Comparison of ENCODE assay signal across 28 mouse cellular contexts in genomic region chr11:39899644-39900225, GRCm38 (mm10).
A peak's percentile ranks its signal among the peaks of the same experiment; 100 is the strongest.
DNase-seq lines count a peak whose midpoint lies in the region; ATAC-seq and TF ChIP-seq lines count a peak whose summit lies in the region.
"Had no signal": no experiment of that assay in that cellular context is flagged by ENCODE, and none has a peak within 500 bp of the region (broad histone marks: within the 10 kb centered on the region; RNA-seq: fewer than 3 reads in every experiment).

No protein-coding gene starts in this region.

- H3K27me3 ChIP-seq in midbrain, embryonic 12.5 days = no peaks in the 10 kb centered on the region
- H3K27me3 ChIP-seq in midbrain, embryonic 15.5 days (replicated peaks) = no peaks in the 10 kb centered on the region
- no peaks in the 10 kb centered on the region for H3K27me3 ChIP-seq in forebrain, embryonic 16.5 days (replicated peaks; ENCODE audit: control insufficient read depth, insufficient read depth, low read length)
- H3K27me3 ChIP-seq in neural tube, embryonic 13.5 days = no peaks in the 10 kb centered on the region
- H3K27me3 ChIP-seq: heart, embryonic 15.5 days; liver, embryonic 15.5 days; lung, embryonic 15.5 days; megakaryocyte, embryonic 14.5 days had no signal

- no peaks in the 10 kb centered on the region for H3K9me3 ChIP-seq in midbrain, embryonic 12.5 days
- H3K9me3 ChIP-seq in midbrain, embryonic 15.5 days = no peaks in the 10 kb centered on the region
- H3K9me3 ChIP-seq in forebrain, embryonic 16.5 days (ENCODE audit: control insufficient read depth, low read length) = no peaks in the 10 kb centered on the region
- no peaks in the 10 kb centered on the region for H3K9me3 ChIP-seq in neural tube, embryonic 13.5 days
- H3K9me3 ChIP-seq: heart, embryonic 15.5 days; limb, embryonic 10.5 days; liver, embryonic 15.5 days; lung, embryonic 15.5 days; megakaryocyte, embryonic 14.5 days had no signal

- H3K4me3 ChIP-seq in midbrain, embryonic 12.5 days = no peak overlapping the region
- H3K4me3 ChIP-seq in midbrain, embryonic 15.5 days = no peak overlapping the region
- no peak overlapping the region for H3K4me3 ChIP-seq in forebrain, embryonic 16.5 days (replicated peaks; ENCODE audit: low read length)
- H3K4me3 ChIP-seq in neural tube, embryonic 13.5 days = no peak overlapping the region
- no peak overlapping the region for H3K4me3 ChIP-seq in layer of hippocampus, adult 2 months
- H3K4me3 ChIP-seq: gastrocnemius, adult 2 months; heart, embryonic 15.5 days; left cerebral cortex, adult 2 months; limb, embryonic 10.5 days; liver, embryonic 15.5 days; lung, embryonic 15.5 days; megakaryocyte, embryonic 14.5 days; myocyte had no signal

- H3K4me2 ChIP-seq in midbrain, embryonic 12.5 days (replicated peaks) = no peak overlapping the region
- H3K4me2 ChIP-seq in midbrain, embryonic 15.5 days = no peak overlapping the region
- no peak overlapping the region for H3K4me2 ChIP-seq in forebrain, embryonic 16.5 days (ENCODE audit: low read length)
- no peak overlapping the region for H3K4me2 ChIP-seq in neural tube, embryonic 13.5 days
- H3K4me2 ChIP-seq: heart, embryonic 15.5 days; liver, embryonic 15.5 days; lung, embryonic 15.5 days had no signal

- H3K4me1 ChIP-seq in midbrain, embryonic 12.5 days = no peaks in the 10 kb centered on the region
- 0 out of 2 replicates have a peak, but pooled peaks cover 2% of the 10 kb centered on the region for H3K4me1 ChIP-seq in midbrain, embryonic 15.5 days
- H3K4me1 ChIP-seq in forebrain, embryonic 16.5 days (replicated peaks; ENCODE audit: control insufficient read depth, insufficient read depth, low read length) = 0 out of 2 replicates have a peak, but pooled peaks cover 2% of the 10 kb centered on the region
- 0 out of 2 replicates have a peak, but pooled peaks cover 4% of the 10 kb centered on the region for H3K4me1 ChIP-seq in neural tube, embryonic 13.5 days (replicated peaks)
- H3K4me1 ChIP-seq: heart, embryonic 15.5 days; liver, embryonic 15.5 days; lung, embryonic 15.5 days; megakaryocyte, embryonic 14.5 days had no signal

- H3K27ac ChIP-seq in midbrain, embryonic 12.5 days (replicated peaks) = no peak overlapping the region
- no peak overlapping the region for H3K27ac ChIP-seq in midbrain, embryonic 15.5 days
- H3K27ac ChIP-seq in forebrain, embryonic 16.5 days (ENCODE audit: low read length) = no peak overlapping the region
- no peak overlapping the region for H3K27ac ChIP-seq in neural tube, embryonic 13.5 days (replicated peaks)
- no peak overlapping the region for H3K27ac ChIP-seq in layer of hippocampus, adult 2 months
- H3K27ac ChIP-seq: gastrocnemius, adult 2 months; heart, embryonic 15.5 days; left cerebral cortex, adult 2 months; limb, embryonic 10.5 days; liver, embryonic 15.5 days; lung, embryonic 15.5 days had no signal

- H3K36me3 ChIP-seq in midbrain, embryonic 12.5 days = no peaks in the 10 kb centered on the region
- no peaks in the 10 kb centered on the region for H3K36me3 ChIP-seq in midbrain, embryonic 15.5 days (replicated peaks)
- no peaks in the 10 kb centered on the region for H3K36me3 ChIP-seq in forebrain, embryonic 16.5 days (ENCODE audit: control insufficient read depth, insufficient read depth)
- H3K36me3 ChIP-seq in neural tube, embryonic 13.5 days = no peaks in the 10 kb centered on the region
- H3K36me3 ChIP-seq: heart, embryonic 15.5 days; limb, embryonic 10.5 days; liver, embryonic 15.5 days; lung, embryonic 15.5 days had no signal

- no peak for TF ChIP-seq CTCF in layer of hippocampus, adult 2 months (conservative IDR thresholded peaks at IDR 0.05)

- peak; percentile 5 for DNase-seq in embryo, embryonic 11 days
- no peak for DNase-seq in embryo, embryonic 10 days (ENCODE audit: low spot score)
- no peak for DNase-seq in cerebellum, adult 11-12 months
- no peak for DNase-seq in layer of hippocampus, adult 2 months (ENCODE audit: low spot score in 2 of 2)
- DNase-seq: adrenal gland, postnatal 10 days; cerebellum, adult 9-10 months; gastrocnemius, adult 2 months; heart, postnatal 36 days; kidney, adult 18-20 months; kidney, postnatal 4 days; layer of hippocampus, adult 9-11 months; liver; lung, postnatal 36 days; right cerebral cortex, adult 18-20 months; right cerebral cortex, postnatal 4 days; thymus, postnatal 25 days had no signal

- WGBS in midbrain, embryonic 12.5 days = 48% methylated on average over 6 of the region's 6 CpGs
- WGBS in midbrain, embryonic 15.5 days = 35% methylated on average over 6 of the region's 6 CpGs
- 22% methylated on average over 6 of the region's 6 CpGs for WGBS in forebrain, embryonic 16.5 days
- WGBS in neural tube, embryonic 13.5 days = 31% methylated on average over 6 of the region's 6 CpGs

- ATAC-seq in midbrain, embryonic 12.5 days (ENCODE audit: low FRiP score, low read depth) = peak; percentile 86
- no peak for ATAC-seq in midbrain, embryonic 15.5 days (replicated peaks)
- ATAC-seq in forebrain, embryonic 16.5 days = peak; percentile 47
- peak; percentile 74 for ATAC-seq in neural tube, embryonic 13.5 days (ENCODE audit: low read depth)
- ATAC-seq: inflammation-experienced regulatory T-cells, adult 6 months had no signal

- H3K9ac ChIP-seq in midbrain, embryonic 12.5 days (replicated peaks) = no peak overlapping the region
- H3K9ac ChIP-seq in midbrain, embryonic 15.5 days = no peak overlapping the region
- H3K9ac ChIP-seq in forebrain, embryonic 16.5 days (replicated peaks; ENCODE audit: low read depth, low read length) = no peak overlapping the region
- H3K9ac ChIP-seq in neural tube, embryonic 13.5 days = no peak overlapping the region
- H3K9ac ChIP-seq: heart, embryonic 15.5 days; liver, embryonic 15.5 days; lung, embryonic 15.5 days had no signal
